Comparison of ENCODE assay signal across 8 mouse cellular contexts in genomic region chr7:101092618-101093017, GRCm38 (mm10). TPM values are rescaled to one million over a fixed set of nuclear protein-coding genes. Genes with fewer than 3 reads are reported as not detected.
DNase-seq lines count a peak whose midpoint lies in the region; ATAC-seq lines count a peak whose summit lies in the region.

Fchsd2 (plus strand) TSS chr7:101092863.

- peak within 1 kb of the TSS; percentile 58; the same call in 1 of the 2 replicates for H3K9ac ChIP-seq in heart, embryonic 13.5 days
- no peak within 1 kb of the TSS for H3K9ac ChIP-seq in stomach, embryonic 14.5 days (replicated peaks; ENCODE audit: low read depth, low read length)

- no peaks in the 10 kb centered on the region for H3K27me3 ChIP-seq in heart, embryonic 13.5 days (replicated peaks)
- no peaks in the 10 kb centered on the region for H3K27me3 ChIP-seq in stomach, embryonic 14.5 days (ENCODE audit: control insufficient read depth, insufficient read depth, low read length)

- no peaks in the 10 kb centered on the region for H3K36me3 ChIP-seq in heart, embryonic 13.5 days
- H3K36me3 ChIP-seq in stomach, embryonic 14.5 days (ENCODE audit: control insufficient read depth, insufficient read depth, low read length), result no peaks in the 10 kb centered on the region

- no peak within 1 kb of the TSS for H3K4me3 ChIP-seq in heart, embryonic 13.5 days
- no peak within 1 kb of the TSS for H3K4me3 ChIP-seq in stomach, embryonic 14.5 days (ENCODE audit: low read depth, low read length)

- peak; percentile 61 to 68 for DNase-seq in right cerebral cortex, postnatal 10 days (ENCODE audit: low spot score in 2 of 2)
- DNase-seq in right cerebral cortex, postnatal 4 days, result no peak
- peak; percentile 27 to 44 for DNase-seq in cerebellum, postnatal 25 days
- peak; percentile 40 for DNase-seq in layer of hippocampus, adult 9-10 months (ENCODE audit: low spot score)
- DNase-seq in lung, postnatal 36 days, result peak; percentile 24
- DNase-seq in urinary bladder, postnatal 4 days (ENCODE audit: low spot score in 2 of 2), result no peak

- H3K27ac ChIP-seq in heart, embryonic 13.5 days (replicated peaks), result no peak within 1 kb of the TSS; the same call in 1 of the 2 replicates
- no peak within 1 kb of the TSS for H3K27ac ChIP-seq in stomach, embryonic 14.5 days (ENCODE audit: low read length)

- no peak for ATAC-seq in heart, embryonic 13.5 days (ENCODE audit: extremely low read depth, insufficient number of reproducible peaks, low FRiP score, low TSS enrichment)
- ATAC-seq in stomach, embryonic 14.5 days (ENCODE audit: insufficient number of reproducible peaks, insufficient read depth, low FRiP score, low read depth), result no peak

- no peak within 1 kb of the TSS for H3K4me2 ChIP-seq in heart, embryonic 13.5 days
- no peak within 1 kb of the TSS for H3K4me2 ChIP-seq in stomach, embryonic 14.5 days (replicated peaks; ENCODE audit: low read depth, low read length)

- H3K9me3 ChIP-seq in heart, embryonic 13.5 days, result no peaks in the 10 kb centered on the region
- H3K9me3 ChIP-seq in stomach, embryonic 14.5 days (ENCODE audit: control insufficient read depth, low read depth, low read length), result no peaks in the 10 kb centered on the region

- peaks cover 56% of the 10 kb centered on the region for H3K4me1 ChIP-seq in heart, embryonic 13.5 days
- H3K4me1 ChIP-seq in stomach, embryonic 14.5 days (ENCODE audit: control insufficient read depth, insufficient read depth, low read length), result no peaks in the 10 kb centered on the region

- WGBS in heart, embryonic 13.5 days, result 57% methylated on average over 7 of the region's 7 CpGs
- WGBS in stomach, embryonic 14.5 days, result 60% methylated on average over 7 of the region's 7 CpGs

RNA-seq across cellular contexts. Expression of gene Fchsd2, which starts in this region (rescaled TPM):
- 12.9 and 13.5 TPM in 2 replicates for polyA plus RNA-seq in heart, embryonic 13.5 days (2015; fragmentation: Nextera tagmentation; extraction: Ambion mirVana)
- 33.1 and 33.7 TPM in 2 replicates for polyA plus RNA-seq in stomach, embryonic 14.5 days (2014; fragmentation: Nextera tagmentation; extraction: Ambion mirVana)

Comparison
In these comparisons a context has a peak if more than half of its experiments do, and no peak if none do; other contexts are left out.
1. DNase-seq: peak in right cerebral cortex, postnatal 10 days (2 of 2), cerebellum, postnatal 25 days (2 of 2), layer of hippocampus, adult 9-10 months (single experiment) and lung, postnatal 36 days (single experiment); none in right cerebral cortex, postnatal 4 days (single experiment) and urinary bladder, postnatal 4 days (0 of 2).